23 mouse cellular contexts compared by ENCODE assay signal in genomic region chr1:130941801-130942200, GRCm38 (mm10). TPM values are rescaled to one million over a fixed set of nuclear protein-coding genes. Genes with fewer than 3 reads are reported as not detected.
DNase-seq lines count a peak whose midpoint lies in the region; ATAC-seq and TF ChIP-seq lines count a peak whose summit lies in the region.
"Had no signal": no experiment of that assay in that cellular context is flagged by ENCODE, and none has a peak within 500 bp of the region (broad histone marks: within the 10 kb centered on the region; RNA-seq: fewer than 3 reads in every experiment).

No protein-coding gene starts in this region.

- 11% methylated on average over 3 of the region's 3 CpGs for WGBS in lung, embryonic 14.5 days
- WGBS in embryonic facial prominence, embryonic 11.5 days = 17% methylated on average over 3 of the region's 3 CpGs

- no peaks in the 10 kb centered on the region for H3K36me3 ChIP-seq in lung, embryonic 14.5 days (ENCODE audit: insufficient read depth)
- H3K36me3 ChIP-seq in embryonic facial prominence, embryonic 11.5 days (replicated peaks; ENCODE audit: control insufficient read depth, insufficient read depth, low read depth, low read length) = no peaks in the 10 kb centered on the region
- H3K36me3 ChIP-seq: embryonic facial prominence, embryonic 13.5 days; heart, embryonic 12.5 days; midbrain, embryonic 15.5 days had no signal

- H3K4me2 ChIP-seq in lung, embryonic 14.5 days = no peak overlapping the region
- H3K4me2 ChIP-seq in embryonic facial prominence, embryonic 11.5 days (ENCODE audit: low read depth, low read length) = no peak overlapping the region
- H3K4me2 ChIP-seq: embryonic facial prominence, embryonic 13.5 days; forebrain, embryonic 13.5 days; heart, embryonic 12.5 days; liver, embryonic 11.5 days; midbrain, embryonic 15.5 days had no signal

- no peak overlapping the region for H3K27ac ChIP-seq in lung, embryonic 14.5 days (ENCODE audit: low read depth)
- no peak overlapping the region for H3K27ac ChIP-seq in embryonic facial prominence, embryonic 11.5 days (replicated peaks; ENCODE audit: low read depth, low read length)
- H3K27ac ChIP-seq: embryonic facial prominence, embryonic 13.5 days; forebrain, embryonic 13.5 days; midbrain, embryonic 15.5 days had no signal

- no peak overlapping the region for H3K9ac ChIP-seq in lung, embryonic 14.5 days
- no peak overlapping the region for H3K9ac ChIP-seq in embryonic facial prominence, embryonic 11.5 days (replicated peaks; ENCODE audit: low read length)
- H3K9ac ChIP-seq: embryonic facial prominence, embryonic 13.5 days; forebrain, embryonic 13.5 days; heart, embryonic 12.5 days; midbrain, embryonic 15.5 days had no signal

- TF ChIP-seq CTCF in lung, embryonic 14.5 days (IDR thresholded peaks at IDR 0.05; ENCODE audit: low read depth) = no peak

- H3K9me3 ChIP-seq in lung, embryonic 14.5 days (ENCODE audit: low read depth, low read length) = no peaks in the 10 kb centered on the region
- H3K9me3 ChIP-seq in embryonic facial prominence, embryonic 11.5 days (replicated peaks; ENCODE audit: control insufficient read depth, low read length) = no peaks in the 10 kb centered on the region
- H3K9me3 ChIP-seq: embryonic facial prominence, embryonic 13.5 days; forebrain, embryonic 13.5 days; heart, embryonic 12.5 days; midbrain, embryonic 15.5 days had no signal

- no peaks in the 10 kb centered on the region for H3K27me3 ChIP-seq in lung, embryonic 14.5 days (ENCODE audit: insufficient read depth, low read length)
- H3K27me3 ChIP-seq in embryonic facial prominence, embryonic 11.5 days (ENCODE audit: control insufficient read depth, insufficient read depth, low read length) = no peaks in the 10 kb centered on the region
- H3K27me3 ChIP-seq: embryonic facial prominence, embryonic 13.5 days; forebrain, embryonic 13.5 days; heart, embryonic 12.5 days; midbrain, embryonic 15.5 days had no signal

- ATAC-seq in lung, embryonic 14.5 days (ENCODE audit: insufficient read depth) = peak; percentile 24; the same call in 1 of the 2 replicates
- ATAC-seq in embryonic facial prominence, embryonic 11.5 days (replicated peaks; ENCODE audit: insufficient number of reproducible peaks, low FRiP score, low TSS enrichment, low read depth) = no peak
- ATAC-seq: activated CD4-positive, CD25-positive, alpha-beta regulatory T cell, adult 4 months; forebrain, embryonic 13.5 days; inflammation-experienced regulatory T-cells, adult 6 months; midbrain, embryonic 15.5 days had no signal

- DNase-seq in cerebellum, postnatal 14 days = peak; percentile 24 to 45
- DNase-seq in cerebellum, adult 9-11 months = no peak
- peak; percentile 10 for DNase-seq in lung, embryonic 14.5 days
- DNase-seq in lung, postnatal 25 days (ENCODE audit: low spot score) = no peak
- DNase-seq in embryonic facial prominence, embryonic 11.5 days (ENCODE audit: low spot score) = peak; percentile 20
- peak; percentile 19 for DNase-seq in skeletal muscle tissue, adult 2 months (ENCODE audit: low read depth, low spot score)
- no peak for DNase-seq in thymus, postnatal 25 days
- DNase-seq in layer of hippocampus, postnatal 14 days (ENCODE audit: low spot score in 2 of 2) = no peak
- DNase-seq: cerebellum, adult 11-12 months; heart, postnatal 36 days; kidney, postnatal 10 days; lung, postnatal 36 days; right cerebral cortex, postnatal 25 days; thymus, adult 18-20 months had no signal

- no peak overlapping the region for H3K4me3 ChIP-seq in lung, embryonic 14.5 days (ENCODE audit: low read depth, low read length)
- H3K4me3 ChIP-seq in embryonic facial prominence, embryonic 11.5 days (ENCODE audit: low read depth, low read length) = no peak overlapping the region
- H3K4me3 ChIP-seq: embryonic facial prominence, embryonic 13.5 days; forebrain, embryonic 13.5 days; heart, embryonic 12.5 days; midbrain, embryonic 15.5 days had no signal

- no peaks in the 10 kb centered on the region for H3K4me1 ChIP-seq in lung, embryonic 14.5 days (ENCODE audit: insufficient read depth)
- no peaks in the 10 kb centered on the region for H3K4me1 ChIP-seq in embryonic facial prominence, embryonic 11.5 days (ENCODE audit: control insufficient read depth, insufficient read depth, low read length)
- H3K4me1 ChIP-seq: midbrain, embryonic 15.5 days had no signal

RNA-seq across cellular contexts. Expression of gene Il19, which starts 1.9 kb away (rescaled TPM):
- not detected in 2 replicates for polyA plus RNA-seq in lung, embryonic 14.5 days (2014; fragmentation: Nextera tagmentation; extraction: Ambion mirVana)
- polyA plus RNA-seq in embryonic facial prominence, embryonic 11.5 days (2014; fragmentation: Nextera tagmentation; extraction: Ambion mirVana) = 0.21 TPM in 1 of 2 replicates, not detected in the other
- not detected for total RNA-seq in layer of hippocampus, postnatal 14 days (2021)
- total RNA-seq: heart, postnatal 36 days; left cerebral cortex, postnatal 14 days had no signal
- polyA plus RNA-seq: activated CD4-positive, CD25-positive, alpha-beta regulatory T cell, adult 4 months; embryonic facial prominence, embryonic 13.5 days; forebrain, embryonic 13.5 days; gonadal fat pad, adult 2 months; heart, embryonic 12.5 days; liver, embryonic 11.5 days; midbrain, embryonic 15.5 days had no signal

RNA-seq across cellular contexts. Expression of gene Il20, which starts 30.6 kb away (rescaled TPM):
- polyA plus RNA-seq in lung, embryonic 14.5 days (2014; fragmentation: Nextera tagmentation; extraction: Ambion mirVana) = not detected in 2 replicates
- polyA plus RNA-seq in embryonic facial prominence, embryonic 11.5 days (2014; fragmentation: Nextera tagmentation; extraction: Ambion mirVana) = not detected in 2 replicates
- not detected for total RNA-seq in layer of hippocampus, postnatal 14 days (2021)
- total RNA-seq: heart, postnatal 36 days; left cerebral cortex, postnatal 14 days had no signal
- polyA plus RNA-seq: activated CD4-positive, CD25-positive, alpha-beta regulatory T cell, adult 4 months; embryonic facial prominence, embryonic 13.5 days; forebrain, embryonic 13.5 days; gonadal fat pad, adult 2 months; heart, embryonic 12.5 days; inflammation-experienced regulatory T-cells, adult 6 months; liver, embryonic 11.5 days; midbrain, embryonic 15.5 days had no signal

RNA-seq across cellular contexts. Expression of gene Il24, which starts 54.5 kb away (rescaled TPM):
- not detected in 2 replicates for polyA plus RNA-seq in lung, embryonic 14.5 days (2014; fragmentation: Nextera tagmentation; extraction: Ambion mirVana)
- polyA plus RNA-seq in embryonic facial prominence, embryonic 11.5 days (2014; fragmentation: Nextera tagmentation; extraction: Ambion mirVana) = not detected in 2 replicates
- not detected for total RNA-seq in layer of hippocampus, postnatal 14 days (2021)
- total RNA-seq: heart, postnatal 36 days; left cerebral cortex, postnatal 14 days had no signal
- polyA plus RNA-seq: activated CD4-positive, CD25-positive, alpha-beta regulatory T cell, adult 4 months; forebrain, embryonic 13.5 days; heart, embryonic 12.5 days; inflammation-experienced regulatory T-cells, adult 6 months; liver, embryonic 11.5 days; midbrain, embryonic 15.5 days had no signal

Comparison
In these comparisons a context has a peak if more than half of its experiments do, and no peak if none do; other contexts are left out.
1. DNase-seq: peak in cerebellum, postnatal 14 days (2 of 2), lung, embryonic 14.5 days (single experiment), embryonic facial prominence, embryonic 11.5 days (single experiment) and skeletal muscle tissue, adult 2 months (single experiment); none in cerebellum, adult 9-11 months (single experiment), lung, postnatal 25 days (single experiment), thymus, postnatal 25 days (single experiment) and layer of hippocampus, postnatal 14 days (0 of 2).